Mouse (Mus musculus): Measurements from ENCODE around the gene Prkcd.

Gene Prkcd

GRCm38 (mm10) chr14:30573983-30574584 lies 51.9 kb downstream of the Prkcd start:
- DNase-seq (ENCODE audit: low spot score), result peak; percentile 59

GRCm38 (mm10) chr14:30573235-30573634 lies 52.8 kb downstream of the Prkcd start:
- DNase-seq (ENCODE audit: low spot score), result no peak

GRCm38 (mm10) chr14:30572253-30572652 lies 53.8 kb downstream of the Prkcd start:
- DNase-seq (ENCODE audit: low spot score), result no peak

- DNase-seq (ENCODE audit: low spot score), result no peak
These were observed 55.7 kb downstream of the Prkcd start for GRCm38 (mm10) chr14:30570303-30570702.

GRCm38 (mm10) chr14:30568016-30568415 lies 58.0 kb downstream of the Prkcd start:
- DNase-seq (ENCODE audit: low spot score), result no peak

GRCm38 (mm10) chr14:30566317-30566716 lies 59.7 kb downstream of the Prkcd start:
- DNase-seq (ENCODE audit: low spot score), result no peak

- no peak for DNase-seq (ENCODE audit: low spot score)
These were observed 61.6 kb downstream of the Prkcd start for GRCm38 (mm10) chr14:30564451-30564850.

- no peak for DNase-seq (ENCODE audit: low spot score)
These were observed 63.7 kb downstream of the Prkcd start for GRCm38 (mm10) chr14:30562343-30562742.

- DNase-seq (ENCODE audit: low spot score), result no peak
These were observed 64.4 kb downstream of the Prkcd start for GRCm38 (mm10) chr14:30561470-30562187.

- no peak for DNase-seq (ENCODE audit: low spot score)
These were observed 65.1 kb downstream of the Prkcd start for GRCm38 (mm10) chr14:30560803-30561389.

- no peak for DNase-seq (ENCODE audit: low spot score)
These were observed 66.6 kb downstream of the Prkcd start for GRCm38 (mm10) chr14:30559321-30559850.

- no peak for DNase-seq (ENCODE audit: low spot score)
These were observed 68.3 kb downstream of the Prkcd start for GRCm38 (mm10) chr14:30557730-30558129.

GRCm38 (mm10) chr14:30556651-30557050 lies 69.4 kb downstream of the Prkcd start:
- no peak for DNase-seq (ENCODE audit: low spot score)

GRCm38 (mm10) chr14:30553185-30553584 lies 72.8 kb downstream of the Prkcd start:
- DNase-seq (ENCODE audit: low spot score), result no peak

- no peak for DNase-seq (ENCODE audit: low spot score)
These were observed 74.0 kb downstream of the Prkcd start for GRCm38 (mm10) chr14:30551981-30552380.

- no peak for DNase-seq (ENCODE audit: low spot score)
These were observed 74.5 kb downstream of the Prkcd start for GRCm38 (mm10) chr14:30551509-30551908.

- DNase-seq (ENCODE audit: low spot score), result peak; percentile 72
These were observed 75.6 kb downstream of the Prkcd start for GRCm38 (mm10) chr14:30550232-30551070.

GRCm38 (mm10) chr14:30549777-30550149 lies 76.2 kb downstream of the Prkcd start:
- DNase-seq (ENCODE audit: low spot score), result no peak

GRCm38 (mm10) chr14:30548965-30549776 lies 76.8 kb downstream of the Prkcd start:
- peak; percentile 92 for DNase-seq (ENCODE audit: low spot score)

GRCm38 (mm10) chr14:30548131-30548720 lies 77.8 kb downstream of the Prkcd start, which contains the start of gene Tkt:
Tkt (plus strand) TSS chr14:30548359.
- peak; percentile 81 for DNase-seq (ENCODE audit: low spot score)
